Mouse (Mus musculus) skeletal muscle tissue, adult 2 months (tissue): ENCODE data around the gene Slc28a3.

Experiments
- DNase-seq: peaks from one replicate; pipeline ENCODE4 v3.0.0-alpha.2; 2012; ENCODE audit warnings: low read depth, low spot score

Slc28a3 gene

DNA sequence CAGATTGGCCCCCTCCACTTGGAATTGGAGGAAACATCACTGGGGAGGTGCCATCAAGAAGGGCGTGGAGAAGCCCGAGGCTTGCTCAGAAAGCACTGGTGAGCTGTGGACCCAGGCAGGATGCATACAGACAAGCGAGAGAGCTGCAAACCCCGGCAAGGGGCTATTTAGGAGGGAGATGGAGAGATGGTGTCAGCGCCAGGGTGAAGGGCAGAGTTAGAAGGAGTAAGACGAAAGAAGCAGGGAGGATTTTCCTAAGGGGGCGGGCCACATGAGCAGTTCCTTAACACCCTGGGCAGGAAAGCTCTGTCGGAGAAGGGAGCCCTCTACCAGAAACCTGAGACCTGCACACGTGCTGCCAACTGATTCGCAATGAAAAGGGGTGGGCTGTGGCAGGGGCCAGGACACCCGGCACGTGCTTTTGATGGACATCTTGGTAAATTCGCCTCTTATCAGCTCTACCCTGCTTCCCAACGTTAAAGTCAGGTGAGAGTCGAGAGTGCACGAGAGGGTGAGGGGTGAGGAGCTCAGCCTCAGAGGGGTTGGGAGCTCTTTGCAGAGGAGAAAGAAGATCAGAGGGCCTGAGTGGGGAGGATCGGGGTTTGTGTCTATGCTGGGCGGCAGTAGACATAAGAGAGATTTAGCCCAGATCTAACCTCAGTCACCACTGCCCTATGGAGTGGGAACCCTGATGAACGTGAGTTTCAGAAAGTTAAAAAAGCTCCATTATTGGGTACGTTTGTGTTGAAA, 87.5 kb downstream of the Slc28a3 start:
- DNase-seq = no peak

- no peak for DNase-seq
These were observed 89.2 kb downstream of the Slc28a3 start for GRCm38 (mm10) chr13:58521331-58522030.

- no peak for DNase-seq
These were observed 89.9 kb downstream of the Slc28a3 start for GRCm38 (mm10) chr13:58520580-58521330.

DNA sequence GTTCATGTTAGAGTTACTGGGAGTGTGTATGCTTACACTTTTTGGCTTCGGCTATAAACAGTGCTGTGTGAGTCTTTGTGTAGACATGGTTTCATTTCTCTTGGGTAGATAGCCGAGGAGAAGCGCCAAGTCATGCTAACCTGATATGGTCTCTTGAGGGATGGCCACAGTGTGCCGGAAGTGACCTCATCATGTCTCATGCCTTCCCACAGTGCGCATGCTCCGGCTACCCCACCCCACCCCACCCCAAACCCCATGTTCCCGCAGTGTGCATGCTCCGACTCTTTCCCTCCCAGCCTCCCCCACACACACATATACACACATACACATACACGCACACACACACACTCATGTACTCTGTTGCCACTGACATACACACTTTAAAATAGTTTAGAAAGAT, 90.6 kb downstream of the Slc28a3 start:
- DNase-seq = peak; percentile 9

- DNase-seq = no peak
These were observed 94.4 kb downstream of the Slc28a3 start for GRCm38 (mm10) chr13:58516277-58516676.

- no peak for DNase-seq
These were observed 95.0 kb downstream of the Slc28a3 start for GRCm38 (mm10) chr13:58515635-58516034.

DNA sequence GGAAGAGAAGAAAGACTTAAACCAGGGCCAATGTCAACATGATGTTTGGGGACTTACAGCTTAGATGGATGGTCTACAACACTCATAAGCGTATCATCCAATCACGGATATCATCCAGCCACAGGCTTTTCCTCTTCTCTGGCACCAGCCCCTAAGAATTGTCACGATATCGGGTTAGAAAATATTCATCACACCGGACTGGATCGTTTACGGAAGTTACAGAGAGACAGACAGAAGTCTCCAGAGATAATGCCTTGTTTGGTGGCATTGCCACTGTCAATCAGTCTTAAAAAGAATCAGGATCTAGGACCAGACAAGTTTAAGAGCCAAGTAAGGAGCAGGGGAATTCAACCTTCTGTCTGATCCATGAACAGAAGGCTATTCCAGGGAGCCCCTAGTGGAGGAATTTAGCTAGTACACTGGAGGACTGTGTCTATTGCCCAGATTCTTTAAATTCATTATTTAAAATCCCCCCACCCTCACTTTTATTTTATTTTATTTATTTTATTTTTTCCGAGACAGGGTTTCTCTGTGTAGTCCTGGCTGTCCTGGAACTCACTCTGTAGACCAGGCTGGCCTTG, 96.4 kb downstream of the Slc28a3 start:
- DNase-seq = no peak

GRCm38 (mm10) chr13:58511926-58512325, 98.8 kb downstream of the Slc28a3 start:
- DNase-seq = no peak

- no peak for DNase-seq
These were observed 99.4 kb downstream of the Slc28a3 start for GRCm38 (mm10) chr13:58511248-58511647.

DNA sequence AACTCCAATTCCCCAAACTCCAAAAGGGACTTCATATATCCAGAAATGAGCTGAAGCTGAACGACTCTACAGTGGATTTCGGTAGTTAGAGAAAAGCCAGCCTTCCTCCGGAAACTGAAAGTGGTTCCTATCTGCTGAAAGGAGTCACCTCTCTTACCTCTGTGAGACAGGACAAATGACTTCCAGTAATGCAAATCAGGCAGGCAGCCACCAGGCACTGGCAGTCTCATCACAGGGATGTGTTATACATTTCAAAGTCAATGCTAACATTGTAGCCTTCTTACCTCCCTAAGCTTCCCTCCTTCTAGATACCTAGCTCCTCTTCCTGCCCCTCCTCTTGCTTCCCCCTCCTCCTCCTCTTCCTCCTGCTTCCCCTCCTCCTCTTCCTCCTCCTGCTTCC, 101.4 kb downstream of the Slc28a3 start:
- DNase-seq = no peak

GRCm38 (mm10) chr13:58503610-58504009, 107.1 kb downstream of the Slc28a3 start:
- no peak for DNase-seq

DNA sequence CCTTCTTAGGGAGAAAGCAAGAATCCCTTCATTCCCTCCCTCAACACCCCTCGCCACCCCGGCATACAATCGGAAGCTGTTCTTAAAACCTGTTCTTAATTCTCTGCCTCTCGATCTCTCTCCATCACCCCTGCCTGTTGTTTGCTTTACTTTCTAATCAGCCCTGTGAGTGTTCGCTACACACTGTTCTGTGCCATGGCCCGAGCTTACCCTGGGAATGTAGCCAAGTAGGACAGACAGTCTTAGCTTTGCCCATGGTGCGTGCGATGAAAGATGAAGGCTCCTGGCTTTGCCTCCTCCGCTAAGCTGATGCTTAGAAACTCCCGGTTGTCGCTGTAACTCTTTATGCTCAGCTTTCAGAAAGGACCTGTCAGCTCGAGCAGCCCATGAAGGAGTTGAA, 112.9 kb downstream of the Slc28a3 start:
- no peak for DNase-seq
